In the genomic region with DNA sequence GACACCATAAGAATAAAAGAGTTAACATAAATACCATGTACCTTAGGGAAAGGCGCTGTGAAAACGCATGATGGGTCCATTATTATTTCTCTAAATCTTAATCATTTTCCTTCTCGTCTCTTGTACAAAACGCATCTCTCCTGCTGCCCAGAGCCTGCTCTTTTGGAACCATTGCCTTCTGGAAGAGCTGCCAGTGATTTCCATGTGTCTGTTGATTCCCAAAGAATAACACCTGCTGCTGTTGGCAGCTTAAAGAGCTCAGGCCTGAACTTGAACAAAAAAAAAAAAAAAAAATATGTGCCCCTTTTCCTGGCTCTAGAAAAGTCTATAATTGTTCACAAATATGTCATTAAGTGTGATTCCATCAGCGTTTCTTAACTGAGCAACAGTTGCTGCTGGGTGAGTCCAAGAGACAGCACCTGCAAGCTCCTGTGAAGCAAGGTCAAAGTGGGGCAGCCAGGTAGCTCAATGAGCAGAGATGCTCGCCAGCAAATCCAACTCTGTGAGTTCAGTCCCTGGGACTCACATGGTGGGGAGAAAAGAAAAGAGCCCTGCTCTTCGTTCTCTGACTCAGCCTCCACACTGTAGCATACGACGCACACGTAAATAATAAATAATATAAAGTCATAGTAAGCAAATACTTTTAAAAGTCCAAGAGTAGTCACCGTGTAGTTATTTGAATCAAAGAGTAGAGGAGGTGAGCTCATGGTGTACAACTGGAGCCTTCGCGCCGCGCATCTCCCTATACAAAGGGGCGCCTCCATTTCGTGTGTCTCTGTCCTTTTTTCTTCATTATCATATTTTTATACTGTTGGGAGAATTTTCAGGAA, we compare ENCODE assay signal across 24 mouse cellular contexts. TPM values are rescaled to one million over a fixed set of nuclear protein-coding genes. Genes with fewer than 3 reads are reported as not detected.
DNase-seq lines count a peak whose midpoint lies in the region; ATAC-seq and TF ChIP-seq lines count a peak whose summit lies in the region.
"Had no signal": no experiment of that assay in that cellular context is flagged by ENCODE, and none has a peak within 500 bp of the region (broad histone marks: within the 10 kb centered on the region; RNA-seq: fewer than 3 reads in every experiment).

No protein-coding gene starts in this region.

- TF ChIP-seq EP300 in stomach, postnatal 0 days (optimal IDR thresholded peaks at IDR 0.05), result no peak

- H3K4me2 ChIP-seq in forebrain, embryonic 14.5 days (ENCODE audit: low read length), result no peak overlapping the region
- H3K4me2 ChIP-seq in forebrain, embryonic 12.5 days, result no peak overlapping the region
- H3K4me2 ChIP-seq in stomach, postnatal 0 days (replicated peaks; ENCODE audit: low read depth), result no peak overlapping the region
- H3K4me2 ChIP-seq: embryonic facial prominence, embryonic 15.5 days; heart, embryonic 11.5 days; hindbrain, embryonic 15.5 days; lung, embryonic 15.5 days had no signal

- ATAC-seq in forebrain, embryonic 14.5 days, result no peak
- no peak for ATAC-seq in forebrain, embryonic 12.5 days (ENCODE audit: low FRiP score)
- ATAC-seq in stomach, postnatal 0 days (ENCODE audit: low FRiP score, low TSS enrichment), result no peak

- no peaks in the 10 kb centered on the region for H3K9me3 ChIP-seq in forebrain, embryonic 14.5 days (replicated peaks; ENCODE audit: control insufficient read depth, low read length)
- H3K9me3 ChIP-seq in forebrain, embryonic 12.5 days, result no peaks in the 10 kb centered on the region
- H3K9me3 ChIP-seq in stomach, postnatal 0 days (ENCODE audit: control insufficient read depth, low read length), result no peaks in the 10 kb centered on the region
- H3K9me3 ChIP-seq: embryonic facial prominence, embryonic 15.5 days; G1E; hindbrain, embryonic 15.5 days; lung, embryonic 15.5 days had no signal

- H3K27ac ChIP-seq in forebrain, embryonic 14.5 days (ENCODE audit: low read depth, low read length), result no peak overlapping the region
- no peak overlapping the region for H3K27ac ChIP-seq in forebrain, embryonic 12.5 days
- H3K27ac ChIP-seq in left cerebral cortex, adult 2 months, result no peak overlapping the region
- H3K27ac ChIP-seq in stomach, postnatal 0 days (replicated peaks), result no peak overlapping the region
- H3K27ac ChIP-seq: embryonic facial prominence, embryonic 15.5 days; hindbrain, embryonic 15.5 days; liver, embryonic 14.5 days; lung, embryonic 15.5 days had no signal

- TF ChIP-seq CTCF in left cerebral cortex, adult 2 months (IDR thresholded peaks at IDR 0.05), result no peak
- TF ChIP-seq CTCF in brain, embryonic 14.5 days (IDR thresholded peaks at IDR 0.05; ENCODE audit: borderline replicate concordance, extremely low read depth, insufficient read depth, insufficient read length), result no peak
- no peak for TF ChIP-seq CTCF in stomach, postnatal 0 days (IDR thresholded peaks at IDR 0.05; ENCODE audit: low read depth)

- H3K27me3 ChIP-seq in forebrain, embryonic 14.5 days (replicated peaks; ENCODE audit: control insufficient read depth, insufficient read depth, low read length), result no peaks in the 10 kb centered on the region
- H3K27me3 ChIP-seq in forebrain, embryonic 12.5 days, result peaks cover 17% of the 10 kb centered on the region
- no peaks in the 10 kb centered on the region for H3K27me3 ChIP-seq in stomach, postnatal 0 days (ENCODE audit: control insufficient read depth, insufficient read depth, low read length)
- H3K27me3 ChIP-seq: hindbrain, embryonic 15.5 days had no signal

- no peak overlapping the region for H3K4me3 ChIP-seq in forebrain, embryonic 14.5 days (ENCODE audit: low read depth, low read length)
- no peak overlapping the region for H3K4me3 ChIP-seq in forebrain, embryonic 12.5 days (replicated peaks)
- no peak overlapping the region for H3K4me3 ChIP-seq in left cerebral cortex, adult 2 months
- H3K4me3 ChIP-seq in stomach, postnatal 0 days (ENCODE audit: low read depth, low read length), result no peak overlapping the region
- H3K4me3 ChIP-seq: embryonic facial prominence, embryonic 15.5 days; hindbrain, embryonic 15.5 days; lung, embryonic 15.5 days had no signal

- no peak for TF ChIP-seq POLR2A in brain, embryonic 14.5 days (IDR thresholded peaks at IDR 0.05; ENCODE audit: borderline replicate concordance, extremely low read depth, insufficient read depth, insufficient read length, poor library complexity, severe bottlenecking)

- peaks cover 5% of the 10 kb centered on the region; the same call in 1 of the 2 replicates for H3K4me1 ChIP-seq in forebrain, embryonic 14.5 days (ENCODE audit: control insufficient read depth, insufficient read depth, low read length)
- H3K4me1 ChIP-seq in forebrain, embryonic 12.5 days, result peaks cover 15% of the 10 kb centered on the region
- no peaks in the 10 kb centered on the region for H3K4me1 ChIP-seq in stomach, postnatal 0 days (replicated peaks; ENCODE audit: control insufficient read depth, insufficient read depth)
- H3K4me1 ChIP-seq: lung, embryonic 15.5 days had no signal

- 89% methylated on average over 17 of the region's 17 CpGs for WGBS in forebrain, embryonic 14.5 days
- WGBS in forebrain, embryonic 12.5 days, result 92% methylated on average over 17 of the region's 17 CpGs
- 86% methylated on average over 17 of the region's 17 CpGs for WGBS in stomach, postnatal 0 days

- H3K9ac ChIP-seq in forebrain, embryonic 14.5 days (ENCODE audit: low read length), result no peak overlapping the region
- no peak overlapping the region for H3K9ac ChIP-seq in forebrain, embryonic 12.5 days
- H3K9ac ChIP-seq in stomach, postnatal 0 days (ENCODE audit: low read length), result no peak overlapping the region
- H3K9ac ChIP-seq: embryonic facial prominence, embryonic 15.5 days; hindbrain, embryonic 15.5 days; liver, embryonic 14.5 days; lung, embryonic 15.5 days had no signal

- peak; percentile 42 for DNase-seq in forebrain, embryonic 14.5 days (ENCODE audit: low spot score)
- peak; percentile 29 for DNase-seq in left cerebral cortex, postnatal 4 days
- DNase-seq in left cerebral cortex, adult 2 months (ENCODE audit: extremely low spot score in 1 of 2, low spot score in 2 of 2), result no peak
- peak; percentile 55 for DNase-seq in brain, embryonic 14.5 days (ENCODE audit: low read depth)
- peak; percentile 61 to 73 for DNase-seq in cerebellum, postnatal 14 days
- no peak for DNase-seq in right cerebral cortex, adult 18-20 months
- no peak for DNase-seq in stomach, postnatal 0 days (ENCODE audit: low spot score)
- DNase-seq: adrenal gland, postnatal 36 days; embryo, embryonic 11 days; gastrocnemius, postnatal 14 days; heart, postnatal 36 days; kidney, adult 11 months; lung, postnatal 4 days had no signal

- intact Hi-C loops in left cerebral cortex, postnatal 4 days (cut with DNase I), result no loop called here
- intact Hi-C loops in left cerebral cortex, adult 2 months (cut with DNase I), result no loop called here

- no peaks in the 10 kb centered on the region for H3K36me3 ChIP-seq in forebrain, embryonic 14.5 days (ENCODE audit: control insufficient read depth, insufficient read depth, low read length)
- no peaks in the 10 kb centered on the region for H3K36me3 ChIP-seq in forebrain, embryonic 12.5 days (replicated peaks)
- no peaks in the 10 kb centered on the region for H3K36me3 ChIP-seq in stomach, postnatal 0 days (ENCODE audit: control insufficient read depth, insufficient read depth, low read length)
- H3K36me3 ChIP-seq: embryonic facial prominence, embryonic 15.5 days; G1E; hindbrain, embryonic 15.5 days; lung, embryonic 15.5 days had no signal

RNA-seq across cellular contexts. Expression of a gene that starts 2.0 kb away (rescaled TPM):
- polyA plus RNA-seq in forebrain, embryonic 14.5 days (2014; fragmentation: Nextera tagmentation; extraction: Ambion mirVana), result 0.24 and 0.32 TPM in 2 replicates
- 1.8 and 2.8 TPM in 2 replicates for polyA plus RNA-seq in forebrain, embryonic 12.5 days (2016; fragmentation: Nextera tagmentation; extraction: Ambion mirVana)
- total RNA-seq in left cerebral cortex, postnatal 4 days (2021), result under 1 TPM; 0.32 to 0.34 TPM
- under 1 TPM; 0.44 to 0.66 TPM for total RNA-seq in left cerebral cortex, adult 2 months (2021)
- 0.30 and 0.49 TPM in 2 replicates for polyA plus RNA-seq in brain, embryonic 14.5 days (2012; rRNA removed)
- polyA plus RNA-seq in stomach, postnatal 0 days (2015; fragmentation: Nextera tagmentation; extraction: Ambion mirVana), result 0.15 and 0.22 TPM in 2 replicates

RNA-seq across cellular contexts. Expression of a gene that starts 9.5 kb away (rescaled TPM):
- polyA plus RNA-seq in forebrain, embryonic 14.5 days (2014; fragmentation: Nextera tagmentation; extraction: Ambion mirVana), result not detected in 2 replicates
- polyA plus RNA-seq in forebrain, embryonic 12.5 days (2016; fragmentation: Nextera tagmentation; extraction: Ambion mirVana), result not detected in 2 replicates
- under 1 TPM; 0.16 to 0.18 TPM for total RNA-seq in left cerebral cortex, postnatal 4 days (2021)
- not detected for total RNA-seq in left cerebral cortex, adult 2 months (2021)
- not detected in 2 replicates for polyA plus RNA-seq in brain, embryonic 14.5 days (2012; rRNA removed)
- not detected in 2 replicates for polyA plus RNA-seq in stomach, postnatal 0 days (2015; fragmentation: Nextera tagmentation; extraction: Ambion mirVana)
- total RNA-seq: adrenal gland, postnatal 36 days; gastrocnemius, postnatal 14 days; heart, postnatal 36 days; layer of hippocampus, postnatal 14 days had no signal
- polyA plus RNA-seq: embryonic facial prominence, embryonic 15.5 days; G1E; heart, embryonic 11.5 days; hindbrain, embryonic 15.5 days; kidney, embryonic 16.5 days; liver, embryonic 14.5 days; lung, embryonic 15.5 days; neural tube, embryonic 11.5 days; small intestine, adult 2 months had no signal

Comparison
In these comparisons a context has a peak if more than half of its experiments do, and no peak if none do; other contexts are left out.
1. DNase-seq: peak in forebrain, embryonic 14.5 days (single experiment), left cerebral cortex, postnatal 4 days (single experiment), brain, embryonic 14.5 days (single experiment) and cerebellum, postnatal 14 days (2 of 2); none in left cerebral cortex, adult 2 months (0 of 2), right cerebral cortex, adult 18-20 months (single experiment) and stomach, postnatal 0 days (single experiment).